ENCODE assay signal across 21 mouse cellular contexts in the genomic region with DNA sequence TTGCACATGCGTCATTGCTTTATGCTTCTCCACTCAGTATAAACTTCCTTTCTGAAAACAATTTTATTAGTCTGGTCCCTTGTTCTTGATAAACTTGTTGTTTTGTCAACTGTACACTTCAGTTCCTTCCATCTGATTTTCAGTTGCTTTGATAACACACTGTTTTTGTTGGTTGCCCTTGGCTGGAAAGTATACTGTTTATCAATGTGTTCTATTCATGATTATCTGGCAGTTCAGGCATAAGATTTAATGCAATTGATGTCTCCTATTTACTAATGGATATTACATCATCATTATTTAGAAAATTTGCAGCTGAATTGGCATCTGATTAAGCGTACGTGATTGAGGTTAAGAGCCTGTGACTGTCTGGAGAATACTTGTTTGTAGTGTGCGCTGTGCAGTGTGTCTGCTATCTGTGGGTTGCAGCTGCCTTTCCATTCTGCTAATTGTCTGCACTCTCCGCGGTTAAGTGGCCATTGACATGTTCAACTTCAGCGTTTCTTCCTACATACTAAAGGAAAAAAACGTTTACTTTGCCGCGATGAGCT.
DNase-seq lines count a peak whose midpoint lies in the region; ATAC-seq and TF ChIP-seq lines count a peak whose summit lies in the region.
"Had no signal": no experiment of that assay in that cellular context is flagged by ENCODE, and none has a peak within 500 bp of the region (broad histone marks: within the 10 kb centered on the region; RNA-seq: fewer than 3 reads in every experiment).

No protein-coding gene starts in this region.

- no peaks in the 10 kb centered on the region for H3K36me3 ChIP-seq in lung, postnatal 0 days (ENCODE audit: insufficient read depth, low read length)
- H3K36me3 ChIP-seq in neural tube, embryonic 13.5 days: no peaks in the 10 kb centered on the region
- no peaks in the 10 kb centered on the region for H3K36me3 ChIP-seq in neural tube, embryonic 15.5 days
- no peaks in the 10 kb centered on the region for H3K36me3 ChIP-seq in forebrain, embryonic 14.5 days (ENCODE audit: control insufficient read depth, insufficient read depth, low read length)
- H3K36me3 ChIP-seq in midbrain, embryonic 15.5 days (replicated peaks): no peaks in the 10 kb centered on the region
- no peaks in the 10 kb centered on the region for H3K36me3 ChIP-seq in intestine, embryonic 16.5 days (ENCODE audit: control insufficient read depth, insufficient read depth, low read length)
- H3K36me3 ChIP-seq: hindbrain, embryonic 15.5 days; intestine, embryonic 15.5 days had no signal

- H3K4me2 ChIP-seq in lung, postnatal 0 days (replicated peaks; ENCODE audit: low read depth, low read length): no peak overlapping the region
- no peak overlapping the region for H3K4me2 ChIP-seq in neural tube, embryonic 13.5 days
- no peak overlapping the region for H3K4me2 ChIP-seq in neural tube, embryonic 15.5 days
- no peak overlapping the region for H3K4me2 ChIP-seq in forebrain, embryonic 14.5 days (ENCODE audit: low read length)
- no peak overlapping the region for H3K4me2 ChIP-seq in midbrain, embryonic 15.5 days
- H3K4me2 ChIP-seq in intestine, embryonic 16.5 days (ENCODE audit: low read depth, low read length): no peak overlapping the region
- H3K4me2 ChIP-seq: heart, embryonic 11.5 days; hindbrain, embryonic 15.5 days; intestine, embryonic 15.5 days had no signal

- no peak overlapping the region for H3K4me3 ChIP-seq in lung, postnatal 0 days (ENCODE audit: low read depth, low read length)
- H3K4me3 ChIP-seq in neural tube, embryonic 13.5 days: no peak overlapping the region
- no peak overlapping the region for H3K4me3 ChIP-seq in neural tube, embryonic 15.5 days (replicated peaks)
- no peak overlapping the region for H3K4me3 ChIP-seq in forebrain, embryonic 14.5 days (ENCODE audit: low read depth, low read length)
- H3K4me3 ChIP-seq in midbrain, embryonic 15.5 days: no peak overlapping the region
- H3K4me3 ChIP-seq in intestine, embryonic 16.5 days (ENCODE audit: low read length): no peak overlapping the region
- H3K4me3 ChIP-seq: hindbrain, embryonic 15.5 days; intestine, embryonic 15.5 days; layer of hippocampus, adult 2 months had no signal

- no peaks in the 10 kb centered on the region for H3K4me1 ChIP-seq in lung, postnatal 0 days (ENCODE audit: insufficient read depth, low read depth, low read length)
- H3K4me1 ChIP-seq in neural tube, embryonic 13.5 days (replicated peaks): no peaks in the 10 kb centered on the region
- H3K4me1 ChIP-seq in neural tube, embryonic 15.5 days: no peaks in the 10 kb centered on the region
- no peaks in the 10 kb centered on the region for H3K4me1 ChIP-seq in forebrain, embryonic 14.5 days (ENCODE audit: control insufficient read depth, insufficient read depth, low read length)
- H3K4me1 ChIP-seq in midbrain, embryonic 15.5 days: no peaks in the 10 kb centered on the region
- H3K4me1 ChIP-seq in intestine, embryonic 16.5 days (ENCODE audit: control insufficient read depth, insufficient read depth, low read length): no peaks in the 10 kb centered on the region
- H3K4me1 ChIP-seq: hindbrain, embryonic 15.5 days; intestine, embryonic 15.5 days had no signal

- no peak overlapping the region for H3K27ac ChIP-seq in lung, postnatal 0 days (ENCODE audit: low read length)
- H3K27ac ChIP-seq in neural tube, embryonic 13.5 days (replicated peaks): no peak overlapping the region
- H3K27ac ChIP-seq in neural tube, embryonic 15.5 days (replicated peaks): no peak overlapping the region
- no peak overlapping the region for H3K27ac ChIP-seq in forebrain, embryonic 14.5 days (ENCODE audit: low read depth, low read length)
- H3K27ac ChIP-seq in midbrain, embryonic 15.5 days: no peak overlapping the region
- H3K27ac ChIP-seq in intestine, embryonic 16.5 days (ENCODE audit: low read length): no peak overlapping the region
- H3K27ac ChIP-seq: hindbrain, embryonic 15.5 days; intestine, embryonic 15.5 days; layer of hippocampus, adult 2 months had no signal

- H3K9me3 ChIP-seq in lung, postnatal 0 days (ENCODE audit: low read length): no peaks in the 10 kb centered on the region
- no peaks in the 10 kb centered on the region for H3K9me3 ChIP-seq in neural tube, embryonic 13.5 days
- H3K9me3 ChIP-seq in neural tube, embryonic 15.5 days (replicated peaks): no peaks in the 10 kb centered on the region
- H3K9me3 ChIP-seq in forebrain, embryonic 14.5 days (replicated peaks; ENCODE audit: control insufficient read depth, low read length): no peaks in the 10 kb centered on the region
- H3K9me3 ChIP-seq in midbrain, embryonic 15.5 days: no peaks in the 10 kb centered on the region
- no peaks in the 10 kb centered on the region for H3K9me3 ChIP-seq in intestine, embryonic 16.5 days (ENCODE audit: control insufficient read depth, low read length)
- H3K9me3 ChIP-seq: hindbrain, embryonic 15.5 days; intestine, embryonic 15.5 days had no signal

- ATAC-seq in lung, postnatal 0 days: no peak
- peak; percentile 61; the same call in 1 of the 2 replicates for ATAC-seq in neural tube, embryonic 13.5 days (ENCODE audit: low read depth)
- ATAC-seq in neural tube, embryonic 15.5 days (ENCODE audit: low FRiP score): no peak
- peak; percentile 95 for ATAC-seq in forebrain, embryonic 14.5 days
- ATAC-seq in midbrain, embryonic 15.5 days (replicated peaks): peak; percentile 75; the same call in 1 of the 2 replicates
- ATAC-seq in intestine, embryonic 16.5 days: no peak
- ATAC-seq: activated CD4-positive, CD25-positive, alpha-beta regulatory T cell, adult 4 months; intestine, embryonic 15.5 days had no signal

- 39% methylated on average over 10 of the region's 10 CpGs for WGBS in lung, postnatal 0 days
- WGBS in neural tube, embryonic 13.5 days: 50% methylated on average over 10 of the region's 10 CpGs
- WGBS in neural tube, embryonic 15.5 days: 53% methylated on average over 10 of the region's 10 CpGs
- 42% methylated on average over 10 of the region's 10 CpGs for WGBS in forebrain, embryonic 14.5 days
- WGBS in midbrain, embryonic 15.5 days: 60% methylated on average over 10 of the region's 10 CpGs
- 55% methylated on average over 10 of the region's 10 CpGs for WGBS in intestine, embryonic 16.5 days

- DNase-seq in lung, postnatal 0 days (ENCODE audit: low spot score): peak; percentile 7
- DNase-seq in lung, postnatal 10 days: no peak
- peak; percentile 67 for DNase-seq in forebrain, embryonic 14.5 days (ENCODE audit: low spot score)
- no peak for DNase-seq in adrenal gland, postnatal 14 days
- DNase-seq: adrenal gland, postnatal 25 days; cerebellum, adult 9-10 months; gastrocnemius, postnatal 10 days; kidney, postnatal 25 days; lung, postnatal 4 days; right cerebral cortex, adult 18-20 months; right cerebral cortex, postnatal 4 days; thymus, postnatal 14 days had no signal

- no peak overlapping the region for H3K9ac ChIP-seq in lung, postnatal 0 days (replicated peaks; ENCODE audit: low read depth)
- no peak overlapping the region for H3K9ac ChIP-seq in neural tube, embryonic 13.5 days
- no peak overlapping the region for H3K9ac ChIP-seq in neural tube, embryonic 15.5 days (replicated peaks)
- H3K9ac ChIP-seq in forebrain, embryonic 14.5 days (ENCODE audit: low read length): no peak overlapping the region
- no peak overlapping the region for H3K9ac ChIP-seq in midbrain, embryonic 15.5 days
- no peak overlapping the region for H3K9ac ChIP-seq in intestine, embryonic 16.5 days (ENCODE audit: low read depth, low read length)
- H3K9ac ChIP-seq: hindbrain, embryonic 15.5 days; intestine, embryonic 15.5 days had no signal

- no peaks in the 10 kb centered on the region for H3K27me3 ChIP-seq in lung, postnatal 0 days (replicated peaks; ENCODE audit: insufficient read depth, low read length)
- no peaks in the 10 kb centered on the region for H3K27me3 ChIP-seq in neural tube, embryonic 13.5 days
- no peaks in the 10 kb centered on the region for H3K27me3 ChIP-seq in neural tube, embryonic 15.5 days (replicated peaks)
- H3K27me3 ChIP-seq in forebrain, embryonic 14.5 days (replicated peaks; ENCODE audit: control insufficient read depth, insufficient read depth, low read length): no peaks in the 10 kb centered on the region
- no peaks in the 10 kb centered on the region for H3K27me3 ChIP-seq in midbrain, embryonic 15.5 days (replicated peaks)
- H3K27me3 ChIP-seq in intestine, embryonic 16.5 days (replicated peaks; ENCODE audit: control insufficient read depth, insufficient read depth, low read length): no peaks in the 10 kb centered on the region
- H3K27me3 ChIP-seq: hindbrain, embryonic 15.5 days; intestine, embryonic 15.5 days had no signal

- no peak for TF ChIP-seq CTCF in lung, postnatal 0 days (IDR thresholded peaks at IDR 0.05)

- TF ChIP-seq EP300 in lung, postnatal 0 days (IDR thresholded peaks at IDR 0.05): no peak

Comparison
In these comparisons a context has a peak if more than half of its experiments do, and no peak if none do; other contexts are left out.
1. ATAC-seq: peak in neural tube, embryonic 13.5 days (single experiment), forebrain, embryonic 14.5 days (single experiment) and midbrain, embryonic 15.5 days (single experiment); none in lung, postnatal 0 days (single experiment), neural tube, embryonic 15.5 days (single experiment) and intestine, embryonic 16.5 days (single experiment).
2. DNase-seq: peak in lung, postnatal 0 days (single experiment) and forebrain, embryonic 14.5 days (single experiment); none in lung, postnatal 10 days (single experiment) and adrenal gland, postnatal 14 days (single experiment).